Mouse (Mus musculus) ES-E14 (cell line): Measurements from ENCODE around the gene Ntmt1.

Experiments
- CHD2 ChIP-seq: IDR thresholded peaks from 2 replicates; pipeline ENCODE4 v1.6.1; 2014; ENCODE audit warnings: mild to moderate bottlenecking, low read depth, low read length, inconsistent platforms
- HCFC1 ChIP-seq: IDR thresholded peaks from 2 replicates; pipeline ENCODE4 v1.6.1; 2012; ENCODE audit warnings: low read length, inconsistent platforms, borderline replicate concordance; ENCODE audit not compliant: insufficient read depth
- MAFK ChIP-seq: IDR thresholded peaks from 2 replicates; pipeline ENCODE4 v1.6.1; 2014; ENCODE audit warnings: mild to moderate bottlenecking, low read depth, low read length, inconsistent platforms; ENCODE audit not compliant: insufficient read depth
- ZC3H11A ChIP-seq: IDR thresholded peaks from 2 replicates; pipeline ENCODE4 v1.6.1; 2012; ENCODE audit warnings: low read depth, mild to moderate bottlenecking, inconsistent platforms, low read length, borderline replicate concordance
- ZNF384 ChIP-seq: IDR thresholded peaks from 2 replicates; pipeline ENCODE4 v1.6.1; 2012; ENCODE audit warnings: low read depth, low read length, inconsistent platforms

DNA sequence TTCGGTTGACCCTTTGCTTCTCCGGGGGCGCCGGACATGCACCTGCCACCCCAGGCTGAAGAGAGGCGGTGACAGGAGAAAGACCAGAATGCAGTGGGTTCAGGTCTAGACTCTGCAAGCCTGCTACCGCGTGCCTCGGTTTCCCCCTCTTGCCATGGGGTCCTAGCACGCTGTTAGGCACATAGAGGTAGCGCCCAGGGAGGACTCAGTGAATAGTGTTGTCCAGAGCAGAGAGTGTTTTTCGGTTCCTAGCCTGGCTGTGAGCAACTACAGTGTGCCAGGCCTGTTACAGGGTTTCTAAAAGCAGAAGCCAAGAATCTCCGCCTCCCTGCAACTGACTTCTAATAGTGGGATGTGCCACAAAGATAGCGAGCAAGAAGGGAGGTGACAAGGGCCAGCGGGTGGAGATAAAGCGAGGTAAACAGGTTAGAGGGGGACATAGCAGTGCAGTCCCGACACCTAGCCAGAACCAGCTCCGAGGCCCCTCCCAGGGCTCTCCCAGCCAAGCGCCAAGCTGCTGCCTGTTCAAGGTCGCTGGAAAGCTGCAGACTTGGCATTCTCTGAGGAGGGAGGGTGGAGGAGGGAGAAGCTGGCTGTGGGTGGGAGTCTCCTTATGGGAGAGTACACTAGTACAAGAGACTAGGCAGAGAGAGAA, 35.7 kb upstream of the Ntmt1 start:
- TF ChIP-seq MAFK (peak; percentile 39; the same call in 1 of the 2 replicates), CHD2 (no peak), ZC3H11A (no peak), HCFC1 (no peak), ZNF384 (no peak)
